Mouse (Mus musculus): ENCODE results near the gene Acvr1b.
A peak's percentile ranks its signal among the peaks of the same experiment; 100 is the strongest.

Gene Acvr1b

DNA sequence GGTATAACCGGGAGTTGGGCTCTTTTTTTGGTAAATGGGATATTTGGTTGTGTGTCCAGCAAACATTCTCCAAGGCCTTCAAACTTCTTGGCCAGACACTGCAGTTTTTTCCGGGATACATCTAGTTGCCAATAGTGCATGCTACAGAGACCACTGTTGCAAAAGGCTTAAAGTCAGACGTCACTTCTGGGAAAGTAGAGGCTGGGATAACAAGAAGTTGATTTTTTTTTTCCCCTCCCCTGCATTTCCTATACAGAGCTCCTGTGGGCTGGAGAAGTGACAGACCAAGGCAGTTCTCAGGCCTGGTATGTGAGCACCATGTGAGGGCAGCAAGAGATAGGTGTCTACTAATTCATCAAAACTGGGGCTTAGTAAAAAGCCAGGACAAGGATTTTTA lies 2.4 kb downstream of the Acvr1b start:
- no peak for DNase-seq

- peak in 1 of 2 experiments; percentile 18 for DNase-seq
Measured at GRCm38 (mm10) chr15:101176795-101177691, 3.2 kb downstream of the Acvr1b start.

DNA sequence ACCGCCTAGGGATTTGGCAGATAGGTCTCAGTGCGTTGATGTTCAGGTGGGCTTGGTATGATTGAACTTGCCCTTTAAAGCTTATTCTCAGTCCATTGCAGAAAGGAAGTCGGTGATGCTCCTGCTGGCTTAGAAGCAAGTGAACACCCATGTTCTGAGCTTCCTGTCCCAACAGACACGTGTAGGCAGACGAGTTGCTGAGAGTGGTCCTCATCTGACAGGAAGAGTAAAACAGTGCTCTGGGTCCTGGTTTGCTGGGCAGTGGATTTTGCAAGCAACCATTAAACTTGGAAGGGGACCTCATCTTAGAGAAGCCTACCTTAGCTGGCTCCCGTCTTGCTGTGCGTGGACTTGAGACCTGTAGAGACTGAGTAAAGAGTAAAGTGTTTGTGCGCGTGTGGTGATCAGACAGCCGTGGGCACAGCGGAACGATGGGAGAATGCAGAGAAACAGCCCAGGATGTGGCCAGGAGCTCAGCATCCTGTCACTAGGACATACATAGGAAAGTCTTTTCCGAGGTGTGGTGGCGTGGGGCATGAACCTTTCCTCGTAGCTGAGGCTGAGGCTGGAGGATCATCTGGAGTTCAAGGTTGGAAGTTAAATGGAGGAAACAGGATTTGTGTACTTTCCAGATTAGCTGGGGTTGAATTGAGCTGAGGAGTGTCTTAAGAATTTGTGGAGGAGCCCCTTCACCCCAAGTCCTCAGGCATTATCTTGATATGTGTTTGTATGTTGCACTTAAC lies 6.7 kb downstream of the Acvr1b start:
- DNase-seq, result peak in 1 of 2 experiments; percentile 32

GRCm38 (mm10) chr15:101181106-101181466 lies 7.2 kb downstream of the Acvr1b start:
- peak in 1 of 2 experiments; percentile 16 for DNase-seq

GRCm38 (mm10) chr15:101181500-101181899 lies 7.6 kb downstream of the Acvr1b start:
- peak; percentile 56 to 68 for DNase-seq

DNA sequence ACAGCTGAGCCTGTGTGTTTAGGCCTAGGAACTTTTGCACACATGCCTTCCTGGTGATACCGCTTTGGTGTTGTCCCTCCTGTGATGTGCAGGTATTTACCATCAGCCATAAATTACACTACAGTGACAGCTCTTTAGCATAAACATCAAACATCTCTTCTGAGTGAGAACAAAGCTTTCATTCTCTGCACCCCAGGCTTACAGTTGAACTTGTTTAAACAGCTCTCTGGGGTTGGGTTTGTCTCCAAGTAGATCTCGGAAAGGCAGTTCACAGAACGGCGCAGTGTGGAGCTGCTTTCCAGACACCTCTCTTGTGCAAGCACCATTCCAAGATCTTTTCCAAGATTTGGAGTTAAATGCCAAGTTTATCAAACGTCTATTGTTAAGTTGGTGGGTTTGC lies 8.8 kb downstream of the Acvr1b start:
- no peak for DNase-seq

GRCm38 (mm10) chr15:101184300-101184699 lies 10.4 kb downstream of the Acvr1b start:
- no peak for DNase-seq

DNA sequence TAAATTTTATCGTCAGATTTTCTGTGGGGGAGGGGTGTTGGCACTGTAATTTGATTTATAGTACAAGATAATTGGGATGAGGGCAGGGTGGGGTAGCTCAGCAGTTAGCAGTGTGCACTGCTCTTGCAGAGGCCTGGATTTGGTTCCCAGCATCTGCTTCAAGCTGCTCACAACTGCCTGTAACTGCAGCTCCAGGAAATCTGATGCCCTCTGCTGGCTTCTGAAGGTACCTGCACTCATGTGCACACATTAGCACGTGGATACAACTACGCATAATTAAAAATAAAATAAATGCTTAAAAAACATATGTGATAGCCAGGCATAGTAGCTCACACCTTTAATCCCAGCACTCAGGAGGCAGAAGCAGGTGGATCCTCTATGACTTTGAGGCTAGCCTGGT lies 11.7 kb downstream of the Acvr1b start:
- no peak for DNase-seq

DNA sequence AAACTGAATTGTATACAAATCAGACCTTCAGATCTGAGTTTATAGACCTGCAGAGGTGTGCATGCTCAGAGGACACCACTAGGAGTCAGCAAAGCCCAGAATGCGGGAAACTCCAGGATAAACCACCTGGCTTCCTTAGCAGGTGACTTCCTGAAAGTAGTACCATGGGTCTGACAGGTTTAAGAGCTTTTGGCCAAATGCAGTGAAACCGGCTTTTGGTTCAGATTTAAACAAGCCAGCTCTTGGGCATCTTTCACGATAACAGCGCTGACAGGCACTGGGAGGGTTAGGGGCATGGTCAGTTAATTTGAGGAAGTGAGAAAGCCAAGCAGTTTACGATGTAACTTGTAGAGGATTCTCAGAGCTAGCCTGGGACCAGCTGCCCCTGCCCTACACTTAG lies 14.0 kb downstream of the Acvr1b start:
- DNase-seq, result peak in 1 of 2 experiments; percentile 60

DNA sequence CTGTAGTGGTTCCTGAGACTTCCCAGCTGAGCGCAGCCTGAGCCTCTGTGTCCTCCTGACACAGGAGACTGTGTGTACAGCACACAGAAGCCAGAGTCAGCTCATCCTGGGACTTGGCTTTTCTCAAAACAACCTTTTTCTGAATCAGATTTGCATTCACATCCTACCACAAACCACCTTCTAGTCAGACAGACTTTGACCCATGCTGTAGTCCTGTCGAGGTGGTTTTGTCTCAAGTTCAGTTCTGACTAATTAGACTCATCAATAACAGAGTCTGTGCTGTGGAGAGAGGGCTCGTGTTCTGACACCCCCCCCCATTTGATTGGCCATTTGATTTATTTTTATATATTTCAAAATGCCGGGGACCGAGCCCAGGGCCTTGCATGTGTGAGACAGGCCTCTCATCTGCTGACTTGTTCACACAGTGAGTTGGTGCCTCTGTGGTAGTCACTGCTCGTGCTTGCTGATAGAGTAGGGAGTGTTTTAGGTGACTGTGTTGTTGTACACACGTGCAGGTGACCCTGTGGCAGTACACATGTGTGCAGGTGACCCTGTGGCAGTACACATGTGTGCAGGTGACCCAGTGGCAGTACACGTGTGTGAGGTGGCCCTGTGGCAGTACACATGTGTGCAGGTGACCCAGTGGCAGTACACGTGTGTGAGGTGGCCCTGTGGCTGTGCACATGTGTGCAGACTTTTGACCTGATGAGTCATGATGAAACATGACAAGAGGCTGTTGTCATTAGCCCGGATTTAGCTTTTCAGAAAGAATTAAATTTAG lies 16.3 kb downstream of the Acvr1b start:
- DNase-seq, result peak in 1 of 2 experiments; percentile 13

DNA sequence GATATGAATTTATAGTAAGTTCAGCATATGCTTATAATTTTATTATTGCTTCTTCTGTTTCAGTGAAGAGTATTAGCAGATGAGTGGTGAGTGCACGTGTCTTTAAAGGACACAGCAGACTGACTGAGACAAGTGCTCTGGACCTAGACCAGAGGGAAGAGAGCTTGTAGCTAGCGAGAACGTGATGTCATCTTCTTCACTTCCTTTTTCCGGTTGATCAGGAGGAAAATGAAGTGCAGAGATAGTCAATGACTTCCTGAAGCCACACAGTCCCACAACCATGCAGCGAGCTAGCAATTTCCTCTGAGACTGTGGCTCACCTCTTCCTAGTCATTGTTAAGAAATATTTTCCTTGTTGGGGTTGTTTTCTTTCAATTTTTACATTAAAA lies 16.9 kb downstream of the Acvr1b start:
- no peak for DNase-seq

DNA sequence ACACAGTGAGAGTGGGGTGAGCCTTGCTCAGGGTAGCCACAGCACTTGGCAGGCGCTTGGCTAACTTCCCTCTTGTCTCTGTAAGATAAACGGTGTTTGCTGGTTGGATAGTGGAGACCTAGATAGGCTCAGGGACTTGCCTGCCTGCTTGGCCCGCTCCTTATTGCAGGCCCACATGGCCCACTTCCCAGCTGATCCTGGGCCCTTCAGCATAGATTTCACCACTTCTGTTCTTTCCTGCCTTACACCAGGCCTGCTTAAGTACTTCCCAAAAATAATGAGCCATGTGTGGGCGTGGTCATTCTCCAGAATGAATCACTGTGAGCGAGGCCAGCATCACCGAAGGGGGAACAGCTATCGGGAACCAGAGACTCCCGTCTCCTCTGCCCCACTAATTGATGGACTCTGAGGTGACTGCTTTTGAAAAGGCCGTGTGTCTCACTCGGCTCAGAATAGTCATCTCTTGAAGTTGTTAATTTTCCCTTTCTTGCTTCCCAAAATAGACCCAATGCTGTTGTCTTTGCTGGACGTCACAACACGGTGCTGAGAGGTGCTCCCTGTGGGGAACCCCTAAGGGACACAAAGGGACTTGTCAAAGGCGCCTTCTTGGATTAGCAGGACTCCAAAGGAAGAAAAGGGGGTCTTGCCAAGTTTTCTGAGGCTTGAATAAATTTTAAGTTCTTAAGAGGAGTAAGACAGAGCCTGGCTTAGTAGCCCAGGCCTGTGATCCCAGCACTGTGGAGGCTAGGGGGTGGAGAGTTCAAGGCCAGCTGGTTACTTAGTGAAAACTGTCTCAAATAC lies 17.8 kb downstream of the Acvr1b start:
- DNase-seq, result peak in 1 of 2 experiments; percentile 43

DNA sequence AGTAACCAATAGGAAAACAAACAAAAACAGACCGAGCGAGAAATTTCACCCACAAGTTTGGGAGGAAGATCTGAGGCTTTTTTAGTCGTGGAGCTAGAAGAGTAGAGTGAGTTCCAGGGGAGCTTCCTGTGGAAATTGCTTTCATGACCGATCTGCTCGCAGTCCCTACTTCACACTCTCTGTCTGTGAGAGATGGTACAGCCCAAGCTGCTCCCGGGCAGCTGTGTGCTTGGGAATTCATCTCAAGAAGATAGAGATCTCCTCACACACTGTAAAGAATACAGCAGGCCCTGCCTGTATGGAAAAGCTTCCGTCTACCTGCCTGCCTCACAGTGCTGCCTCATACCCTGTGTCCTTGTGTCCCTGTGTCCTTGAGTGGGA lies 18.4 kb downstream of the Acvr1b start:
- DNase-seq, result no peak

DNA sequence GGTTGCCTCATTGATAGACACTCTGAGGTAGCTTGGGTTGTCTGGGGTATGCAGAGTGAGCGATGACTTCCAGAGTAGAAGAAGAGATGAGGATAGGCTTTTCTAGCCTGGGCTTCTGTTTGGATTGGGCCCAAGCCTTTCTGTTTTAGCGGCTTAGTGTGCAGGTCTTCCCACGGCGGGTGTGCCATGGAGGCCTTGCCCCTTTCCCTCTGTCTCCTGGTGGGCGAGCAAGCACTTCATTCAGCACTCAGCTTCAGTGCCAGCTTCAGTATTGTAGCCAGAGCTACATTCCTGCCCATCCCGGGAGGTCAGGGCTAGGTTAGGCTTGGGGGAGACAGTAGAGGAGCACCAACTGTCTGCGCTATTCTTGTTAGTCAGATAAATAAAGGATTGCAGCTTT lies 18.8 kb downstream of the Acvr1b start:
- no peak for DNase-seq

GRCm38 (mm10) chr15:101193971-101194370 lies 20.1 kb downstream of the Acvr1b start:
- peak in 1 of 2 experiments; percentile 19 for DNase-seq

- DNase-seq, result peak; percentile 85 to 94
Measured at GRCm38 (mm10) chr15:101194951-101195823, 21.3 kb downstream of the Acvr1b start.

DNA sequence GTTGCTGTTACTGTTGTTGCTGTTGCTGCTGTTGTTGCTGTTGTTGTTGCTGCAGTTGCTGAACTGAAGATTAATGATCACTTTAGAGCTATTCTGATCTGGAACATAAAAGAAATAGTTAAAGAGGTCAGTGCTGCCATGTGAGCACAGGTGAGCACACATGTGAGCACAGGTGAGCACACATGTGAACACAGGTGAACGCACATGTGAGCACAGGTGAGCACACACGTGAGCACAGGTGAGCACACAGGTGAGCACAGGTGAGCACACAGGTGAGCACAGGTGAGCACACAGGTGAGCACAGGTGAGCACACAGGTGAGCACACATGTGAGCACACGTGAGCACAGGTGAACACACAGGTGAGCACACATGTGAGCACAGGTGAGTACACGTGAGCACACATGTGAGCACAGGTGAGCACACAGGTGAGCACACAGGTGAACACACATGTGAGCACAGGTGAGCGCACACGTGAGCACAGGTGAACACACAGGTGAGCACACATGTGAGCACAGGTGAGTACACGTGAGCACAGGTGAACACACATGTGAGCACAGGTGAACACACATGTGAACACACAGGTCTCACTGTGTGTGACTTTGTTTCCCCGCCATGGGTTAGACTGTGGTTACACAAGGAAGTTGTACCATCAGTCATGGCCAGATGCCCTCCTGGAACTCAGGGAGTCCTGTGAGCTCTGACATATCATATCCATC lies 22.4 kb downstream of the Acvr1b start:
- DNase-seq, result no peak

- peak; percentile 48 to 64 for DNase-seq
Measured at GRCm38 (mm10) chr15:101196961-101197360, 23.1 kb downstream of the Acvr1b start.

GRCm38 (mm10) chr15:101197497-101198179 lies 23.8 kb downstream of the Acvr1b start:
- peak; percentile 55 to 60 for DNase-seq

DNA sequence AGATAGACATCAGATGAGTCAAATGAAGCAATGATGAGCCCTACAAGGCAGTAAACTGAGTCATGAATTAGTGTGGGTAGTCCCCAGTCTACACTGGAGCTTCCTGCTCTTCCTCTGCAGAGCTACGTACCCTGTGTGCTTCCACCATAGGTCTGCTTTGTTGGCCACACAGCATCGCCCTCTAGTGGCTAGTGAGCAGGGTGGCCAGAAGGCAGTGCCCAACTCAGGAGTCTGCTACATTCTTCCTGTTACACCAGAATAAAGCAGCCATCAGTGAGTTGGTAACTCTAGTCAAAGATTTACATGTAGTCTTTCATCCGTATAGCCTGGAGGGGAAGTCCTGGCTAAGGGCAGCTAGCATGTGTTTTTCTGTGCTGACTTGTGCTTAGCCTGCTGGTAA lies 24.4 kb downstream of the Acvr1b start:
- peak; percentile 85 to 90 for DNase-seq
